Mouse (Mus musculus) olfactory bulb, adult 2 months (tissue): Measurements from ENCODE around the gene Hist1h1d. TPM values are rescaled to one million over a fixed set of nuclear protein-coding genes. Genes with fewer than 3 reads are reported as not detected.

Experiments used
- H3K27ac ChIP-seq: fragments of 200-500 bp; 2 replicates; pipeline ENCODE4 v1.5.1; 2012; ENCODE audit warnings: low read depth, low read length; ENCODE audit not compliant: insufficient read depth
- H3K4me1 ChIP-seq: fragments of 200-500 bp; 2 replicates; pipeline ENCODE4 v1.6.1; 2012; ENCODE audit warnings: low read length; ENCODE audit not compliant: control insufficient read depth, insufficient read depth
- H3K4me3 ChIP-seq: fragments of 200-500 bp; 2 replicates; pipeline ENCODE4 v1.5.1; 2012; ENCODE audit warnings: mild to moderate bottlenecking, low read depth, low read length, moderate library complexity; ENCODE audit not compliant: insufficient read depth
- CTCF ChIP-seq: fragments of 200-500 bp; IDR thresholded peaks from 2 replicates; pipeline ENCODE4 v1.5.1; 2012; ENCODE audit warnings: low read depth, mild to moderate bottlenecking, low read length, moderate library complexity; ENCODE audit not compliant: insufficient read depth
- POLR2A ChIP-seq: fragments of 200-500 bp; IDR thresholded peaks from 2 replicates; pipeline ENCODE4 v1.6.1; 2012; ENCODE audit warnings: mild to moderate bottlenecking, low read depth, low read length, moderate library complexity; ENCODE audit not compliant: insufficient read depth
- WGBS: fragments of 180-500 bp; shearing (Covaris S2); methylation state at CpG from one replicate; pipeline ENCODE4 v1.1.7; 2018; 5-methylcytosine and 5-hydroxymethylcytosine counted together
- polyA plus RNA-seq: library from polyadenylated mRNA; stranded (reverse); fragments of >200 nt; gene quantifications from 2 replicates; pipeline ENCODE4 v1.2.4, GENCODE M21; 2012; ENCODE audit warnings: low replicate concordance; ENCODE audit not compliant: missing spikeins, insufficient read depth, insufficient read length

Hist1h1d gene
- not detected in 2 replicates for polyA plus RNA-seq

- H3K4me3 ChIP-seq = no peak within 1 kb of the TSS
- peaks cover 3% of the 10 kb centered on the region; the same call in 1 of the 2 replicates for H3K4me1 ChIP-seq
- no peak for TF ChIP-seq CTCF
- TF ChIP-seq POLR2A = no peak
- H3K27ac ChIP-seq = no peak within 1 kb of the TSS
These were observed at the start of gene Hist1h1d for GRCm38 (mm10) chr13:23552962-23553361. Gene Hist1h1d (plus strand): TSS chr13:23553262.

- Histone ChIP-seq H3K27ac (no peak overlapping the region), H3K4me1 (no peaks in the 10 kb centered on the region), H3K4me3 (no peak overlapping the region)
- WGBS = 10% methylated on average over 9 of the region's 9 CpGs
- TF ChIP-seq POLR2A (no peak), CTCF (no peak)
These were observed 49.3 kb upstream of the Hist1h1d start for GRCm38 (mm10) chr13:23503797-23504196.

- WGBS = 49% methylated on average over 14 of the region's 14 CpGs
- no peak overlapping the region for H3K27ac ChIP-seq
- H3K4me3 ChIP-seq = no peak overlapping the region
- TF ChIP-seq POLR2A (no peak), CTCF (no peak)
- H3K4me1 ChIP-seq = no peaks in the 10 kb centered on the region
These were observed 47.3 kb upstream of the Hist1h1d start for GRCm38 (mm10) chr13:23505662-23506345.

- WGBS = 56% methylated on average over 13 of the region's 13 CpGs
- Histone ChIP-seq H3K4me3 (no peak overlapping the region), H3K4me1 (no peaks in the 10 kb centered on the region), H3K27ac (no peak overlapping the region)
- TF ChIP-seq POLR2A (no peak), CTCF (no peak)
These were observed 46.7 kb upstream of the Hist1h1d start for GRCm38 (mm10) chr13:23506351-23506750.

GRCm38 (mm10) chr13:23506819-23507515 lies 46.1 kb upstream of the Hist1h1d start:
- 65% methylated on average over 14 of the region's 14 CpGs for WGBS
- no peak for TF ChIP-seq POLR2A
- TF ChIP-seq CTCF = no peak
- no peaks in the 10 kb centered on the region for H3K4me1 ChIP-seq
- H3K4me3 ChIP-seq = no peak overlapping the region
- no peak overlapping the region for H3K27ac ChIP-seq

- H3K4me3 ChIP-seq = no peak overlapping the region
- TF ChIP-seq CTCF = no peak
- TF ChIP-seq POLR2A = no peak
- 46% methylated on average over 1 of the region's 1 CpGs for WGBS
- no peak overlapping the region for H3K27ac ChIP-seq
- no peaks in the 10 kb centered on the region for H3K4me1 ChIP-seq
These were observed 42.9 kb upstream of the Hist1h1d start for GRCm38 (mm10) chr13:23510127-23510526.

- TF ChIP-seq CTCF (no peak), POLR2A (no peak)
- Histone ChIP-seq H3K4me1 (peaks cover 2% of the 10 kb centered on the region; the same call in 1 of the 2 replicates), H3K27ac (no peak overlapping the region), H3K4me3 (no peak overlapping the region)
- 97% methylated on average over 1 of the region's 1 CpGs for WGBS
These were observed 39.5 kb upstream of the Hist1h1d start for GRCm38 (mm10) chr13:23513517-23513916.

- H3K4me1 ChIP-seq = peaks cover 2% of the 10 kb centered on the region; the same call in 1 of the 2 replicates
- 85% methylated on average over 5 of the region's 5 CpGs for WGBS
- no peak overlapping the region for H3K4me3 ChIP-seq
- no peak for TF ChIP-seq POLR2A
- no peak for TF ChIP-seq CTCF
- no peak overlapping the region for H3K27ac ChIP-seq
These were observed 37.8 kb upstream of the Hist1h1d start for GRCm38 (mm10) chr13:23515281-23515680.
